15 mouse cellular contexts compared by ENCODE assay signal in genomic region chr2:76439540-76439939, GRCm38 (mm10). TPM values are rescaled to one million over a fixed set of nuclear protein-coding genes. Genes with fewer than 3 reads are reported as not detected.
"Had no signal": no experiment of that assay in that cellular context is flagged by ENCODE, and none has a peak within 500 bp of the region (broad histone marks: within the 10 kb centered on the region; RNA-seq: fewer than 3 reads in every experiment).

No protein-coding gene starts in this region.

- H3K4me1 ChIP-seq: liver, embryonic 13.5 days; megakaryocyte, embryonic 14.5 days had no signal

- ATAC-seq: hindbrain, postnatal 0 days; intestine, embryonic 16.5 days; liver, postnatal 0 days had no signal

- H3K4me2 ChIP-seq: limb, embryonic 12.5 days; liver, embryonic 13.5 days; lung, embryonic 15.5 days; neural tube, embryonic 12.5 days had no signal

- H3K9ac ChIP-seq: limb, embryonic 12.5 days; liver, embryonic 13.5 days; liver, postnatal 0 days; lung, embryonic 15.5 days; neural tube, embryonic 12.5 days had no signal

- H3K9me3 ChIP-seq: limb, embryonic 12.5 days; liver, embryonic 13.5 days; lung, embryonic 15.5 days; megakaryocyte, embryonic 14.5 days; neural tube, embryonic 12.5 days had no signal

- H3K27ac ChIP-seq: hindbrain, postnatal 0 days; limb, embryonic 12.5 days; liver, embryonic 13.5 days; lung, embryonic 15.5 days; macrophage; neural tube, embryonic 12.5 days had no signal

- H3K4me3 ChIP-seq: limb, embryonic 12.5 days; liver, embryonic 13.5 days; lung, embryonic 15.5 days; megakaryocyte, embryonic 14.5 days; neural tube, embryonic 12.5 days had no signal

- DNase-seq: layer of hippocampus, adult 9-11 months; layer of hippocampus, postnatal 36 days; liver; liver, embryonic 13.5 days; liver, postnatal 0 days; lung, postnatal 14 days; thymus, adult 2 months; thymus, postnatal 25 days had no signal

- H3K27me3 ChIP-seq: limb, embryonic 12.5 days; liver, embryonic 13.5 days; lung, embryonic 15.5 days; megakaryocyte, embryonic 14.5 days; neural tube, embryonic 12.5 days had no signal

- H3K36me3 ChIP-seq: limb, embryonic 12.5 days; liver, embryonic 13.5 days; lung, embryonic 15.5 days; neural tube, embryonic 12.5 days had no signal

RNA-seq across cellular contexts. Expression of gene Osbpl6, which starts 33.2 kb away (rescaled TPM):
- polyA plus RNA-seq: macrophage had no signal
